Comparison of ENCODE assay signal across 25 mouse cellular contexts in the genomic region with DNA sequence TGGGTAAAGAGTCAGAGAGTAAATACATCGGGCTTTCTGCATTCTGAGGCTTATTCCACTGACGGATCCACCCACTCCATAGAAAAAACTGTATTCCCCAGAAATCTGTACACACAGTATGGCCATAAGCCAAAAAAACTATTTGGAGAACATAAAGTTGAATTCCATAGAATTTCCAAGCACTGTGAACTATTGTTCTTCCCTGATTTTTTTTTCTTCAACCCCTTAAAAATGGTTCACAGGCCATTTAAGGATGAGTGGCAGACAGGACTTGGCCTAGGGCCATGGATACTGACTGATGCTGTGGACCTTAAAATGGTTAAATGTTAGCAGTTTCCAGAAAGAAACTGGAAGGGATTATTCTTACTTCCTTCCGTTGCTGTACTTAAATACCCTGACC.
DNase-seq lines count a peak whose midpoint lies in the region; ATAC-seq lines count a peak whose summit lies in the region.
"Had no signal": no experiment of that assay in that cellular context is flagged by ENCODE, and none has a peak within 500 bp of the region (broad histone marks: within the 10 kb centered on the region; RNA-seq: fewer than 3 reads in every experiment).

No protein-coding gene starts in this region.

- WGBS in embryonic facial prominence, embryonic 13.5 days: 60% methylated on average over 3 of the region's 3 CpGs
- 79% methylated on average over 3 of the region's 3 CpGs for WGBS in embryonic facial prominence, embryonic 10.5 days
- 66% methylated on average over 3 of the region's 3 CpGs for WGBS in limb, embryonic 13.5 days
- WGBS in limb, embryonic 10.5 days: 94% methylated on average over 3 of the region's 3 CpGs

- H3K4me1 ChIP-seq in embryonic facial prominence, embryonic 13.5 days: peaks cover 27% of the 10 kb centered on the region
- peaks cover 28% of the 10 kb centered on the region for H3K4me1 ChIP-seq in embryonic facial prominence, embryonic 10.5 days
- peaks cover 28% of the 10 kb centered on the region; the same call in 1 of the 2 replicates for H3K4me1 ChIP-seq in limb, embryonic 13.5 days
- H3K4me1 ChIP-seq in limb, embryonic 10.5 days: peaks cover 29% of the 10 kb centered on the region

- H3K9me3 ChIP-seq in embryonic facial prominence, embryonic 13.5 days: no peaks in the 10 kb centered on the region
- no peaks in the 10 kb centered on the region for H3K9me3 ChIP-seq in embryonic facial prominence, embryonic 10.5 days
- H3K9me3 ChIP-seq in limb, embryonic 13.5 days: no peaks in the 10 kb centered on the region
- H3K9me3 ChIP-seq in limb, embryonic 10.5 days (replicated peaks): no peaks in the 10 kb centered on the region
- H3K9me3 ChIP-seq: embryonic facial prominence, embryonic 15.5 days; forebrain, embryonic 12.5 days; heart, embryonic 10.5 days; heart, embryonic 13.5 days had no signal

- H3K36me3 ChIP-seq in embryonic facial prominence, embryonic 13.5 days: no peaks in the 10 kb centered on the region
- H3K36me3 ChIP-seq in embryonic facial prominence, embryonic 10.5 days (replicated peaks): no peaks in the 10 kb centered on the region
- H3K36me3 ChIP-seq in limb, embryonic 13.5 days: no peaks in the 10 kb centered on the region
- no peaks in the 10 kb centered on the region for H3K36me3 ChIP-seq in limb, embryonic 10.5 days
- H3K36me3 ChIP-seq: embryonic facial prominence, embryonic 15.5 days; forebrain, embryonic 12.5 days; heart, embryonic 10.5 days; heart, embryonic 13.5 days had no signal

- no peak overlapping the region for H3K9ac ChIP-seq in embryonic facial prominence, embryonic 13.5 days
- no peak overlapping the region for H3K9ac ChIP-seq in limb, embryonic 13.5 days
- H3K9ac ChIP-seq: embryonic facial prominence, embryonic 15.5 days; forebrain, embryonic 12.5 days; heart, embryonic 13.5 days; hindbrain, embryonic 14.5 days had no signal

- no peak for DNase-seq in embryonic facial prominence, embryonic 10.5 days (ENCODE audit: low spot score)
- no peak for DNase-seq in limb, embryonic 10.5 days (ENCODE audit: low spot score)
- peak; percentile 51 for DNase-seq in NIH3T3 (ENCODE audit: low read depth)
- DNase-seq in adrenal gland, postnatal 25 days: no peak
- DNase-seq: adrenal gland, postnatal 10 days; cerebellum, adult 11 months; cerebellum, adult 2 months; cerebellum, adult 9-11 months; cerebellum, postnatal 25 days; gastrocnemius, postnatal 10 days; gastrocnemius, postnatal 36 days; heart, adult 2 months; heart, postnatal 14 days; heart, postnatal 4 days had no signal

- H3K4me3 ChIP-seq in embryonic facial prominence, embryonic 13.5 days: no peak overlapping the region
- no peak overlapping the region for H3K4me3 ChIP-seq in embryonic facial prominence, embryonic 10.5 days
- no peak overlapping the region for H3K4me3 ChIP-seq in limb, embryonic 13.5 days
- no peak overlapping the region for H3K4me3 ChIP-seq in limb, embryonic 10.5 days
- H3K4me3 ChIP-seq: embryonic facial prominence, embryonic 15.5 days; forebrain, embryonic 12.5 days; heart, adult 2 months; heart, embryonic 10.5 days; heart, embryonic 13.5 days had no signal

- H3K27me3 ChIP-seq in embryonic facial prominence, embryonic 13.5 days: no peaks in the 10 kb centered on the region
- peaks cover 34% of the 10 kb centered on the region for H3K27me3 ChIP-seq in embryonic facial prominence, embryonic 10.5 days (replicated peaks; ENCODE audit: low read depth, poor library complexity, severe bottlenecking)
- H3K27me3 ChIP-seq in limb, embryonic 13.5 days: peaks cover 7% of the 10 kb centered on the region; the same call in 1 of the 2 replicates
- 0 out of 2 replicates have a peak, but pooled peaks cover 3% of the 10 kb centered on the region for H3K27me3 ChIP-seq in limb, embryonic 10.5 days (ENCODE audit: low read depth, poor library complexity, severe bottlenecking)
- H3K27me3 ChIP-seq: embryonic facial prominence, embryonic 15.5 days; heart, embryonic 13.5 days had no signal

- H3K4me2 ChIP-seq in embryonic facial prominence, embryonic 13.5 days: no peak overlapping the region
- no peak overlapping the region for H3K4me2 ChIP-seq in limb, embryonic 13.5 days (replicated peaks)
- H3K4me2 ChIP-seq: embryonic facial prominence, embryonic 15.5 days; forebrain, embryonic 12.5 days; heart, embryonic 13.5 days; hindbrain, embryonic 14.5 days had no signal

- H3K27ac ChIP-seq in embryonic facial prominence, embryonic 13.5 days: peak overlapping the region; percentile 28; the same call in 1 of the 2 replicates
- no peak overlapping the region for H3K27ac ChIP-seq in embryonic facial prominence, embryonic 10.5 days (replicated peaks)
- H3K27ac ChIP-seq in limb, embryonic 13.5 days: 0 out of 2 replicates have a peak overlapping the region, but pooled peaks have one; percentile 15
- H3K27ac ChIP-seq in limb, embryonic 10.5 days: no peak overlapping the region
- H3K27ac ChIP-seq: embryonic facial prominence, embryonic 15.5 days; forebrain, embryonic 12.5 days; heart, adult 2 months; heart, embryonic 10.5 days; heart, embryonic 13.5 days; hindbrain, embryonic 14.5 days; hindbrain, postnatal 0 days had no signal

- ATAC-seq in embryonic facial prominence, embryonic 13.5 days (ENCODE audit: insufficient number of reproducible peaks, insufficient read depth, low FRiP score, low TSS enrichment, low read depth): no peak
- no peak for ATAC-seq in limb, embryonic 13.5 days (ENCODE audit: low FRiP score, low read depth)
- ATAC-seq: forebrain, embryonic 16.5 days; hindbrain, postnatal 0 days; inflammation-experienced regulatory T-cells, adult 6 months; Patski had no signal

Comparison
In these comparisons a context has a peak if more than half of its experiments do, and no peak if none do; other contexts are left out.
1. H3K27ac ChIP-seq: peak in embryonic facial prominence, embryonic 13.5 days (single experiment) and limb, embryonic 13.5 days (single experiment); none in embryonic facial prominence, embryonic 10.5 days (single experiment) and limb, embryonic 10.5 days (single experiment).